Mouse (Mus musculus) megakaryocyte, embryonic 14.5 days (primary cell): ENCODE data around the gene Mroh8.

Experiments
- FLI1 ChIP-seq: IDR thresholded peaks from 2 replicates; pipeline ENCODE4 v1.6.1; 2012; ENCODE audit warnings: low read length, inconsistent platforms, mixed read lengths
- GATA1 ChIP-seq: IDR thresholded peaks from 3 replicates; pipeline ENCODE4 v1.6.1; 2012; ENCODE audit warnings: mixed read lengths, low read length, inconsistent platforms, borderline replicate concordance

DNA sequence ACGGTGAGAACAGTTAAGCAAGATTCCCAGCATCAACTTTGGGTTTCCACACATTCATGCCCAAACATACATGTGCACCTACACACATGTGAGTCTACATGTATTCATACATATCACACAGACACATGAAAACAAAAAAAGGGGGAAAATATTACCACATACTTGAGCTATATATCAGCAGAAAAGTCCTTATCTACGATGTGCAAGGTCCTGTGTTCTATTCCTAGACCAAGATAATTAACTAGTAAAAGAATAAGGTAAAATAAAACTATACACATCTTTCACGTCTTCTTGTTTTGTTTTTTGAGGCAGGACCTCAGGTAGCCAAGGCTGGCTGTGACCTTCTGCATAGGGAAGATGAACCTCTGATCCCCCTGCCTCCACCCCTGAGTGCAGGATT lies 103.1 kb downstream of the Mroh8 start:
- TF ChIP-seq GATA1 (no peak), FLI1 (no peak)
